Mouse (Mus musculus): ENCODE data around the gene Pim3. TPM values are rescaled to one million over a fixed set of nuclear protein-coding genes. Genes with fewer than 3 reads are reported as not detected.
A peak's percentile ranks its signal among the peaks of the same experiment; 100 is the strongest.

Gene Pim3
- polyA plus RNA-seq, 1 experiment: 13.4 TPM

- Histone ChIP-seq H3K27ac (ENCODE audit: control insufficient read depth, insufficient read depth, low read depth, low read length, poor library complexity) (no peak overlapping the region), H3K4me3 (replicated peaks; ENCODE audit: control insufficient read depth, low read depth, low read length) (no peak overlapping the region), H3K4me1 (ENCODE audit: control insufficient read depth, insufficient read depth, low read length) (peaks cover 2% of the 10 kb centered on the region; the same call in 1 of the 2 replicates)
- TF ChIP-seq CTCF (IDR thresholded peaks at IDR 0.05; ENCODE audit: control insufficient read depth, insufficient read depth, low read length) (no peak), POLR2A (IDR thresholded peaks at IDR 0.05; ENCODE audit: borderline replicate concordance, control insufficient read depth, low read depth, low read length) (no peak)
- WGBS: 80% methylated on average over 7 of the region's 7 CpGs
Measured at GRCm38 (mm10) chr15:88821403-88821802, 40.6 kb upstream of the Pim3 start.

- Histone ChIP-seq H3K4me1 (ENCODE audit: control insufficient read depth, insufficient read depth, low read length) (peaks cover 2% of the 10 kb centered on the region; the same call in 1 of the 2 replicates), H3K4me3 (replicated peaks; ENCODE audit: control insufficient read depth, low read depth, low read length) (no peak overlapping the region), H3K27ac (ENCODE audit: control insufficient read depth, insufficient read depth, low read depth, low read length, poor library complexity) (no peak overlapping the region)
- WGBS: 88% methylated on average over 7 of the region's 7 CpGs
- TF ChIP-seq POLR2A (IDR thresholded peaks at IDR 0.05; ENCODE audit: borderline replicate concordance, control insufficient read depth, low read depth, low read length) (no peak), CTCF (IDR thresholded peaks at IDR 0.05; ENCODE audit: control insufficient read depth, insufficient read depth, low read length) (no peak)
Measured at GRCm38 (mm10) chr15:88822513-88822912, 39.5 kb upstream of the Pim3 start.

GRCm38 (mm10) chr15:88823376-88823775 lies 38.6 kb upstream of the Pim3 start:
- Histone ChIP-seq H3K4me1 (ENCODE audit: control insufficient read depth, insufficient read depth, low read length) (peaks cover 2% of the 10 kb centered on the region; the same call in 1 of the 2 replicates), H3K4me3 (replicated peaks; ENCODE audit: control insufficient read depth, low read depth, low read length) (no peak overlapping the region), H3K27ac (ENCODE audit: control insufficient read depth, insufficient read depth, low read depth, low read length, poor library complexity) (no peak overlapping the region)
- WGBS: 84% methylated on average over 5 of the region's 5 CpGs
- TF ChIP-seq CTCF (IDR thresholded peaks at IDR 0.05; ENCODE audit: control insufficient read depth, insufficient read depth, low read length) (no peak), POLR2A (IDR thresholded peaks at IDR 0.05; ENCODE audit: borderline replicate concordance, control insufficient read depth, low read depth, low read length) (no peak)

- Histone ChIP-seq H3K27ac (ENCODE audit: control insufficient read depth, insufficient read depth, low read depth, low read length, poor library complexity) (no peak overlapping the region), H3K4me3 (replicated peaks; ENCODE audit: control insufficient read depth, low read depth, low read length) (no peak overlapping the region), H3K4me1 (ENCODE audit: control insufficient read depth, insufficient read depth, low read length) (no peaks in the 10 kb centered on the region)
- TF ChIP-seq POLR2A (IDR thresholded peaks at IDR 0.05; ENCODE audit: borderline replicate concordance, control insufficient read depth, low read depth, low read length): no peak
- no peak for TF ChIP-seq CTCF (IDR thresholded peaks at IDR 0.05; ENCODE audit: control insufficient read depth, insufficient read depth, low read length)
- WGBS: 85% methylated on average over 6 of the region's 6 CpGs
Measured at GRCm38 (mm10) chr15:88827466-88827865, 34.5 kb upstream of the Pim3 start.

GRCm38 (mm10) chr15:88827991-88828799 lies 33.8 kb upstream of the Pim3 start:
- WGBS: 37% methylated on average over 9 of the region's 9 CpGs
- TF ChIP-seq POLR2A (IDR thresholded peaks at IDR 0.05; ENCODE audit: borderline replicate concordance, control insufficient read depth, low read depth, low read length) (no peak), CTCF (IDR thresholded peaks at IDR 0.05; ENCODE audit: control insufficient read depth, insufficient read depth, low read length) (peak; percentile 76)
- Histone ChIP-seq H3K4me3 (replicated peaks; ENCODE audit: control insufficient read depth, low read depth, low read length) (no peak overlapping the region), H3K4me1 (ENCODE audit: control insufficient read depth, insufficient read depth, low read length) (no peaks in the 10 kb centered on the region), H3K27ac (ENCODE audit: control insufficient read depth, insufficient read depth, low read depth, low read length, poor library complexity) (no peak overlapping the region)

- no peak overlapping the region for H3K27ac ChIP-seq (ENCODE audit: control insufficient read depth, insufficient read depth, low read depth, low read length, poor library complexity)
- H3K4me1 ChIP-seq (ENCODE audit: control insufficient read depth, insufficient read depth, low read length): no peaks in the 10 kb centered on the region
- H3K4me3 ChIP-seq (replicated peaks; ENCODE audit: control insufficient read depth, low read depth, low read length): no peak overlapping the region
- 54% methylated on average over 17 of the region's 17 CpGs for WGBS
- TF ChIP-seq POLR2A (IDR thresholded peaks at IDR 0.05; ENCODE audit: borderline replicate concordance, control insufficient read depth, low read depth, low read length): no peak
- peak; percentile 99 for TF ChIP-seq CTCF (IDR thresholded peaks at IDR 0.05; ENCODE audit: control insufficient read depth, insufficient read depth, low read length)
Measured at GRCm38 (mm10) chr15:88828800-88829705, 32.9 kb upstream of the Pim3 start.

GRCm38 (mm10) chr15:88829791-88830440 lies 32.1 kb upstream of the Pim3 start:
- Histone ChIP-seq H3K27ac (ENCODE audit: control insufficient read depth, insufficient read depth, low read depth, low read length, poor library complexity) (no peak overlapping the region), H3K4me3 (replicated peaks; ENCODE audit: control insufficient read depth, low read depth, low read length) (no peak overlapping the region), H3K4me1 (ENCODE audit: control insufficient read depth, insufficient read depth, low read length) (no peaks in the 10 kb centered on the region)
- WGBS: 67% methylated on average over 6 of the region's 6 CpGs
- TF ChIP-seq CTCF (IDR thresholded peaks at IDR 0.05; ENCODE audit: control insufficient read depth, insufficient read depth, low read length): no peak
- no peak for TF ChIP-seq POLR2A (IDR thresholded peaks at IDR 0.05; ENCODE audit: borderline replicate concordance, control insufficient read depth, low read depth, low read length)
